Mouse (Mus musculus) heart, embryonic 10.5 days (tissue): ENCODE measurements at regions not wholly inside any gene's neighbourhood (a gene's known extent, or its start where the extent isn't known, plus 50 kb on each side); places are given as distances from the start of the nearest gene placed in this dataset.

Experiments used
- DNase-seq: peaks from one replicate; pipeline ENCODE4 v3.0.0-alpha.2; 2017; ENCODE audit warnings: low spot score
- H3K27ac ChIP-seq: fragments of 300-500 bp; sonication (generic); 2 replicates; pipeline ENCODE4 v1.5.1; 2016; ENCODE audit warnings: mild to moderate bottlenecking
- H3K27me3 ChIP-seq: fragments of 300-500 bp; sonication (generic); 2 replicates; pipeline ENCODE4 v1.6.1; 2016; ENCODE audit warnings: mild to moderate bottlenecking; ENCODE audit not compliant: poor library complexity, insufficient read depth, severe bottlenecking
- H3K36me3 ChIP-seq: fragments of 300-500 bp; sonication (generic); 2 replicates; pipeline ENCODE4 v1.6.1; 2016; ENCODE audit warnings: mild to moderate bottlenecking, moderate library complexity
- H3K4me1 ChIP-seq: fragments of 300-500 bp; sonication (generic); 2 replicates; pipeline ENCODE4 v1.6.1; 2016; ENCODE audit warnings: mild to moderate bottlenecking
- H3K4me3 ChIP-seq: fragments of 300-500 bp; sonication (generic); 2 replicates; pipeline ENCODE4 v1.5.1; 2016; ENCODE audit warnings: mild to moderate bottlenecking, moderate library complexity
- H3K9me3 ChIP-seq: fragments of 300-500 bp; sonication (generic); 2 replicates; pipeline ENCODE4 v1.6.1; 2016; ENCODE audit warnings: mild to moderate bottlenecking, moderate library complexity
- WGBS: fragments of 180-500 bp; shearing (Covaris S2); methylation state at CpG from one replicate; pipeline ENCODE4 v1.1.7; 2016; 5-methylcytosine and 5-hydroxymethylcytosine counted together

GRCm38 (mm10) chr12:35429473-35429872, 105.4 kb downstream of the Ahr start:
- DNase-seq: no peak
- Histone ChIP-seq H3K36me3 (no peaks in the 10 kb centered on the region), H3K27ac (no peak overlapping the region), H3K9me3 (no peaks in the 10 kb centered on the region), H3K4me3 (no peak overlapping the region), H3K4me1 (no peaks in the 10 kb centered on the region), H3K27me3 (no peaks in the 10 kb centered on the region)
- 72% methylated on average over 1 of the region's 1 CpGs for WGBS

GRCm38 (mm10) chr12:35419206-35419605, 115.6 kb downstream of the Ahr start:
- WGBS: 77% methylated on average over 2 of the region's 2 CpGs
- H3K27me3 ChIP-seq: no peaks in the 10 kb centered on the region
- H3K9me3 ChIP-seq: no peaks in the 10 kb centered on the region
- DNase-seq: no peak
- no peak overlapping the region for H3K4me3 ChIP-seq
- H3K4me1 ChIP-seq: no peaks in the 10 kb centered on the region
- no peak overlapping the region for H3K27ac ChIP-seq
- H3K36me3 ChIP-seq: no peaks in the 10 kb centered on the region

- no peaks in the 10 kb centered on the region for H3K9me3 ChIP-seq
- no peak for DNase-seq
- WGBS: 69% methylated on average over 4 of the region's 4 CpGs
- H3K27ac ChIP-seq: no peak overlapping the region
- H3K4me3 ChIP-seq: no peak overlapping the region
- H3K4me1 ChIP-seq: no peaks in the 10 kb centered on the region
- H3K36me3 ChIP-seq: no peaks in the 10 kb centered on the region
- H3K27me3 ChIP-seq: no peaks in the 10 kb centered on the region
Observed at GRCm38 (mm10) chr12:35417943-35418342, 116.9 kb downstream of the Ahr start.

DNA sequence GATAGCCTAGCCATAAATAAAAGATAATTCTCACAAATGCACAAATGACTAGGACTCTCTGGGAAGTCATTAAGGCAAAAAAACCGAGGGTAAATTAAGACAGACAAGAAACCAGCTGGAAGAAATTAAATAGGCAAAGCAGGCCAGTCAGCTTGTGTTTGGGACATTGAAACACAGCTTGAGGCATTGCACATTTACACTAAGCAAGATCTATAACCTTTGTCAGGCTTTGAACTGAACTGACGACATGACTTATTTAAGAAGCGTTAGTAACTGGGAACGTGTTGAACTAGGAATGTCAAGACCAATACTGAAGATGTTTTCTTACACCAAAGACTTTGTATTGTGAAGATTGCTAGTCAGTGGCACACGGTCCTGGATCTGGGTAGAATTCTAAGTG, 118.3 kb downstream of the Ahr start:
- 71% methylated on average over 5 of the region's 5 CpGs for WGBS
- DNase-seq: no peak
- no peaks in the 10 kb centered on the region for H3K27me3 ChIP-seq

DNA sequence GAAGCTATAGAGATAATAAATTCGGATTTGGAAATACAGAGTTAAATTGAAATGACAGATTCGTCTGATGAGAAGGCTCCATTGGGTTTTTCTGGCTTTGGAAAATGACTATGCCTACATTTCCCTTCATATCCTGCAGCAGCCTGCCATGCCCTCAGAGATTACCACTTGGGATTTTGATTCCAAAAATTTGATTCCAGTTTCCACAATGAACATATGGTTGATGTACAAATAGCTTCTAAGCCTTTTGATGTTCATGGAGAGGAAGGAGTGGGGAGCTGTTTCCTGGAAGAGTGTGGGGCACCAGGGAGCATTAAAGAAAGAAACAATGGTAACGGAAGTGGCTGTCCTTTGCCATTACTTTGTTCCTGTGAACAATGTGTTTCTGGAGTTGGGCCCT, 122.1 kb downstream of the Ahr start:
- WGBS: 70% methylated on average over 3 of the region's 3 CpGs
- Histone ChIP-seq H3K36me3 (no peaks in the 10 kb centered on the region), H3K9me3 (no peaks in the 10 kb centered on the region), H3K27ac (no peak overlapping the region), H3K4me1 (no peaks in the 10 kb centered on the region), H3K27me3 (no peaks in the 10 kb centered on the region), H3K4me3 (no peak overlapping the region)
- no peak for DNase-seq

More for the DNA sequence above, 118.3 kb downstream of the Ahr start:
- H3K4me3 ChIP-seq: no peak overlapping the region
- H3K36me3 ChIP-seq: no peaks in the 10 kb centered on the region
- no peak overlapping the region for H3K27ac ChIP-seq
- H3K9me3 ChIP-seq: no peaks in the 10 kb centered on the region
- H3K4me1 ChIP-seq: no peaks in the 10 kb centered on the region

- Histone ChIP-seq H3K27me3 (no peaks in the 10 kb centered on the region), H3K27ac (0 out of 2 replicates have a peak overlapping the region, but pooled peaks have one; percentile 22), H3K36me3 (no peaks in the 10 kb centered on the region), H3K9me3 (no peaks in the 10 kb centered on the region), H3K4me3 (no peak overlapping the region), H3K4me1 (no peaks in the 10 kb centered on the region)
- WGBS: 47% methylated on average over 3 of the region's 3 CpGs
- no peak for DNase-seq
Observed at GRCm38 (mm10) chr12:35408461-35408860, 126.4 kb downstream of the Ahr start.

GRCm38 (mm10) chr12:35408044-35408443, 126.8 kb downstream of the Ahr start:
- H3K27me3 ChIP-seq: no peaks in the 10 kb centered on the region
- H3K4me3 ChIP-seq: no peak overlapping the region
- no peak for DNase-seq
- WGBS: 85% methylated on average over 3 of the region's 3 CpGs
- H3K9me3 ChIP-seq: no peaks in the 10 kb centered on the region
- no peak overlapping the region for H3K27ac ChIP-seq
- H3K36me3 ChIP-seq: no peaks in the 10 kb centered on the region
- H3K4me1 ChIP-seq: no peaks in the 10 kb centered on the region

DNA sequence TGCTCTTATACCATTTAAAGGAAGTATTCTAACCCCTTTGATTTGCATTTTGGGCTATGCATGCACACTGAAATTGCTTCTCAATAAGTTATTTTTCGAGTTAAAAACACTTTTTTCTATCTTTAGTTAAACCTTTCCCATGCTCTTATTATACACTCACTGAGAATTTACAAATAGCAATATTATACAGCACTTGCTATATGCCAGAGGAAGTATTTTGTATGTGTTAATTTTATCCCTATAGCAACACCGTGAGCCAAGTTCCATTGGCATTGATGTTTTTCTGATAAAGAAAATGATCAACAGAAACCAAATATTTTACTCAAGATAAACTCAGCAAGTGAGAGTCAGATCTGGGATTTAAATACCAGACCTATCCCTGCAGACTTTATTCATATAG, 133.0 kb downstream of the Ahr start:
- no peaks in the 10 kb centered on the region for H3K27me3 ChIP-seq
- DNase-seq: no peak
- no peak overlapping the region for H3K27ac ChIP-seq
- no peak overlapping the region for H3K4me3 ChIP-seq
- H3K4me1 ChIP-seq: no peaks in the 10 kb centered on the region
- WGBS: 63% methylated on average over 2 of the region's 2 CpGs
- no peaks in the 10 kb centered on the region for H3K36me3 ChIP-seq
- no peaks in the 10 kb centered on the region for H3K9me3 ChIP-seq

DNA sequence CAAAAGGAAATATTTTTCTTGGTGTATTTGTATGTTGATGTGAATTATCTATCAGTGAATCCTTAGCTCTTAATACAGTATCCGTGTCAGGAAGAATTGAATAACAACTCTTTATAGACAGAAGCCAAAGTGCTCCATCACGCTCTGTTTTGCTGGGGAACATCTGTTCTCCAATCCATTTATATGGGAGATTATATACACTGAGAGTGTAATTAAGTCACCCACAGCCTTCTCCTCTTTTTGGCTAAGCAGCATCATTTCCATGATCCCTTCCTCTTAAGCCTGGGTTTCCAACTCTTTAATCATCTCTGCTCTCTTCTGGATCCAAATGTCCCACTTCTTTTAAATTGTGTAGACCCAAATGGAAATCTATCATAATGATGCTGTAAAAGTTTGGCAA, 133.6 kb downstream of the Ahr start:
- no peaks in the 10 kb centered on the region for H3K4me1 ChIP-seq
- no peak for DNase-seq
- 95% methylated on average over 2 of the region's 2 CpGs for WGBS
- H3K27ac ChIP-seq: no peak overlapping the region
- H3K9me3 ChIP-seq: no peaks in the 10 kb centered on the region
- no peaks in the 10 kb centered on the region for H3K36me3 ChIP-seq
- H3K4me3 ChIP-seq: no peak overlapping the region
- H3K27me3 ChIP-seq: no peaks in the 10 kb centered on the region

- no peak overlapping the region for H3K27ac ChIP-seq
- no peak for DNase-seq
- no peaks in the 10 kb centered on the region for H3K4me1 ChIP-seq
- no peak overlapping the region for H3K4me3 ChIP-seq
- 82% methylated on average over 1 of the region's 1 CpGs for WGBS
- no peaks in the 10 kb centered on the region for H3K36me3 ChIP-seq
- H3K9me3 ChIP-seq: no peaks in the 10 kb centered on the region
- no peaks in the 10 kb centered on the region for H3K27me3 ChIP-seq
Observed at GRCm38 (mm10) chr12:35395211-35395610, 139.6 kb downstream of the Ahr start.

DNA sequence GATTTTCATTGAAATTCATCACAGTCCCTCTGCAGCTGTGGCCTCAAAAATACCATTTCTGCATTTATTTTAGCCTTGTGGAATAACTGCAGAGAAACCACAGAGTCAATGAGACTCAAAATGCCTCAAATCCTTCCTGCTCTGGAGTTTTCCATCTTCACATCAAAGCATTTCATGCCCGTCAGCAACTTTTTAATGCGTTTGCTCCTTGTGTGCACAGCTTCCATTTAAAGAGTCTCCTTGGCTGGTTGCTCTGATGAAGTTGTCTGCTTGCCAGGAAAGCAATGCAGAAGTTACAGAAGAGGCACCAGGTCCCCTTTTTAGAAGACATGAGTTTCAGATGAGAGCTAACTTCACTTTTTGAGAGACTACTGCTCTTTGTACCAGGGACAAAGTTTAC, 142.7 kb downstream of the Ahr start:
- DNase-seq: no peak
- WGBS: 70% methylated on average over 2 of the region's 2 CpGs
- Histone ChIP-seq H3K9me3 (no peaks in the 10 kb centered on the region), H3K27ac (no peak overlapping the region), H3K4me3 (no peak overlapping the region), H3K4me1 (no peaks in the 10 kb centered on the region), H3K36me3 (no peaks in the 10 kb centered on the region), H3K27me3 (no peaks in the 10 kb centered on the region)

DNA sequence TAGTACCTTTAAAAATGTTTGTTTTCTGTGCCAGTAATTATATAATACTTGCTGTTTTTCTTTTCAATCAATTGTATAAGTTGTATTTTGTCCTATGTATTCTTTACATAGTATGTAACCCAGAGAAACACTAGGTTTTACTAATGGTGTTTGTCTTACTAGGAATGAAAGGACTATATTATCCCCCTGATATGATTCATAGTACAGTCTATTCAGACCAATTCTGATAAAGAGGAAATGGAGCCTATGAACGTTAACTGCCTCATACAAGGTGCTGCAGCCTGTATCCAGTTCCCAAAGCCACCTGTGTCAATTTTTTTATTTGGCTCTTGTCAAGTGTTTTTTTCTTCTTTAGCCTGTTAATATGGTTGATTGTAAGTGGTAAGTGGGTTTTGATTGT, 144.6 kb downstream of the Ahr start:
- Histone ChIP-seq H3K36me3 (no peaks in the 10 kb centered on the region), H3K4me3 (no peak overlapping the region), H3K9me3 (no peaks in the 10 kb centered on the region), H3K4me1 (no peaks in the 10 kb centered on the region), H3K27ac (no peak overlapping the region), H3K27me3 (no peaks in the 10 kb centered on the region)
- no peak for DNase-seq
- 70% methylated on average over 1 of the region's 1 CpGs for WGBS

DNA sequence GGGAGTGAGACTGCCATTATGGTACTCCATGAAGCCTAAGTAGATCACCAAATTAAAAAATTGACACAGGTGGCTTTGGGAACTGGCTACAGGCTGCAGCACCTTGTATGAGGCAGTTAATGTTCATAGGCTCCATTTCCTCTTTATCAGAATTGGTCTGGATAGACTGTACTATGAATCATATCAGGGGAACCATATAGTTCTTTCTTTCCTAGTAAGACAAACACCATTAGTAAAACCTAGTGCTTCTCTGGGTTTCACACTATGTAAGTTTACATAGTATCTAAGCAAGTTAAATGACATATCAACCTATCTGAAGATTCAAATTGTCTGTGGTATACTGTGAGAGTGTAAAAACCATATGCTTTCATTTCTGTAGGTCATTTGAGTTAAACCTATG, 145.0 kb downstream of the Ahr start:
- no peak overlapping the region for H3K4me3 ChIP-seq
- no peaks in the 10 kb centered on the region for H3K9me3 ChIP-seq
- DNase-seq: no peak
- no peak overlapping the region for H3K27ac ChIP-seq
- H3K27me3 ChIP-seq: no peaks in the 10 kb centered on the region
- no peaks in the 10 kb centered on the region for H3K36me3 ChIP-seq
- H3K4me1 ChIP-seq: no peaks in the 10 kb centered on the region

DNA sequence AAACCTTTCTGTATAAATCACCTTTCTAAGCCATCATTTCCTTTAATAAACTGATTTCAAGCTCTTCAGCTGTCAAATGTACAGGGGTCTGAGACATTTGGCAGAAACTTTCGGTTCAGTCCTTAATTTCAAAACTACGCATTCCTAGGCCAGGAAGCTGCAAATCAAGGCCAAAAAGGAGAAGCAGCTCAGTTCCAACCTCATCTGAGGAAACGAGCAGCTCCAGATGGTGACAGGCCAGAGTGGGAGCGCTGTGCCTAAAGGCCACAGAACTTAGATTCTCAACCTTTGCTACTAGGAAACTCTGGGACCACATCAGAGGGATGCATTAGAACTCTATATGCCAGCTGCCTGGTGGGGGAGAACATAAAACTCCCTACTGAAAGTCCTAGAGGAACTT, 150.6 kb downstream of the Ahr start:
- H3K9me3 ChIP-seq: no peaks in the 10 kb centered on the region
- no peaks in the 10 kb centered on the region for H3K4me1 ChIP-seq
- 85% methylated on average over 4 of the region's 4 CpGs for WGBS
- no peak overlapping the region for H3K27ac ChIP-seq
- no peaks in the 10 kb centered on the region for H3K27me3 ChIP-seq
- H3K36me3 ChIP-seq: no peaks in the 10 kb centered on the region
- no peak overlapping the region for H3K4me3 ChIP-seq
- DNase-seq: no peak
